Mouse (Mus musculus) liver, adult 2 months (tissue): ENCODE measurements at regions not wholly inside any gene's neighbourhood (a gene's known extent, or its start where the extent isn't known, plus 50 kb on each side); places are given as distances from the start of the nearest gene placed in this dataset.

ENCODE experiments used
- CTCF ChIP-seq: fragments of 200-500 bp; IDR thresholded peaks from 2 replicates; pipeline ENCODE4 v1.5.1; 2011; ENCODE audit warnings: low read depth, low read length, control low read depth
- POLR2A ChIP-seq: fragments of 200-500 bp; IDR thresholded peaks from 2 replicates; pipeline ENCODE4 v1.6.1; 2011; ENCODE audit warnings: low read length, control low read depth; ENCODE audit not compliant: insufficient read depth; ENCODE audit errors: extremely low read depth

GRCm38 (mm10) chr7:40362719-40363118 is 535.4 kb upstream of the Vstm2b start:
- TF ChIP-seq POLR2A (no peak), CTCF (no peak)
